Mouse (Mus musculus) macrophage (primary cell): Measurements from ENCODE around the gene Cntnap5a. TPM values are rescaled to one million over a fixed set of nuclear protein-coding genes. Genes with fewer than 3 reads are reported as not detected.

Experiments used
- H3K27ac ChIP-seq: fragments of 350-480 bp; formaldehyde crosslinking; 2 replicates; pipeline ENCODE4 v1.9.0; 2021
- H3K36me3 ChIP-seq: fragments of 350-480 bp; formaldehyde crosslinking; 2 replicates; pipeline ENCODE4 v1.9.0; 2021; ENCODE audit errors: inconsistent target
- H3K4me3 ChIP-seq: fragments of 350-480 bp; formaldehyde crosslinking; 2 replicates; pipeline ENCODE4 v1.9.0; 2021; ENCODE audit errors: inconsistent target
- H3K79me2 ChIP-seq: fragments of 350-480 bp; formaldehyde crosslinking; 2 replicates; pipeline ENCODE4 v1.9.0; 2021; ENCODE audit errors: inconsistent target
- WGBS: methylation state at CpG from one replicate; pipeline ENCODE4 v1.1.7; 2026; ENCODE audit warnings: inconsistent platforms; ENCODE audit not compliant: missing documents; 5-methylcytosine and 5-hydroxymethylcytosine counted together
- polyA plus RNA-seq: library from polyadenylated mRNA; stranded (reverse); fragments of 250-400 nt; gene quantifications from 3 replicates; pipeline ENCODE4 v1.2.4, GENCODE M21; 2018; ENCODE audit warnings: inconsistent platforms

The Cntnap5a gene
- polyA plus RNA-seq, 1 experiment from 2014 or later: not detected

GRCm38 (mm10) chr1:115956528-115956927, 272.0 kb downstream of the Cntnap5a start:
- H3K27ac ChIP-seq: no peak overlapping the region
- no peak overlapping the region for H3K4me3 ChIP-seq
- 83% methylated on average over 2 of the region's 2 CpGs for WGBS
- no peaks in the 10 kb centered on the region for H3K36me3 ChIP-seq
- H3K79me2 ChIP-seq: no peaks in the 10 kb centered on the region

DNA sequence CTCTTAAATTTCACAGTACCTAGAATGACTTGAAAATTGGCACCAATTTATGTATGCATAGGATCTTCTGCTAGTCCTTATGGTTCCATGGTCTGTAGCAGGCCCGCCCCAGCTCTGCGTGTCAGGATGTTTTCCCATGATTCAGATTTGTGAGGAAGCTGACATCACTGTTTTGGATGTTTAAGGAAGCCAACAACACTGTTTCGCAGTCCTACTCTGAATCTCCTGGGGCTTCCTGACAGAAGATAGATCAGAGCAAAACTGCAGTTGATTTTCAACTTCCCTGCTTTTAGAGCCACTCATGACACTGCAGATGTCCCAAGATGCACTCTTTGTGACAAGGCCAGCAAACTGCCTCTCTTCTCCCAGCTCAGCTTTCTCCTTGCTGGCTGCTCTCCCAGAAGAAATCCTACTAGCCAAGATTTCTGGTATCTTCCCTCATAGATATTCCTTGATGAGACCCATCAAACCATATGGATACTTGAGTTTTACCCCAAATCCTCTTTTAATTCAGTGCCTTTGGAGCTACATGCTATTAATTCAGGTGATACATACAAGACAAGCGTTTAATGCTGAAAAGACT, 280.5 kb downstream of the Cntnap5a start:
- Histone ChIP-seq H3K36me3 (no peaks in the 10 kb centered on the region), H3K27ac (no peak overlapping the region), H3K79me2 (no peaks in the 10 kb centered on the region), H3K4me3 (no peak overlapping the region)
- WGBS: 78% methylated on average over 4 of the region's 4 CpGs

- Histone ChIP-seq H3K27ac (no peak overlapping the region), H3K4me3 (no peak overlapping the region), H3K79me2 (no peaks in the 10 kb centered on the region), H3K36me3 (no peaks in the 10 kb centered on the region)
- WGBS: 77% methylated on average over 1 of the region's 1 CpGs
Observed at GRCm38 (mm10) chr1:115990204-115990603, 305.6 kb downstream of the Cntnap5a start.

GRCm38 (mm10) chr1:116015768-116016167, 331.2 kb downstream of the Cntnap5a start:
- Histone ChIP-seq H3K79me2 (no peaks in the 10 kb centered on the region), H3K27ac (no peak overlapping the region), H3K36me3 (no peaks in the 10 kb centered on the region), H3K4me3 (no peak overlapping the region)
- WGBS: 67% methylated on average over 2 of the region's 2 CpGs

DNA sequence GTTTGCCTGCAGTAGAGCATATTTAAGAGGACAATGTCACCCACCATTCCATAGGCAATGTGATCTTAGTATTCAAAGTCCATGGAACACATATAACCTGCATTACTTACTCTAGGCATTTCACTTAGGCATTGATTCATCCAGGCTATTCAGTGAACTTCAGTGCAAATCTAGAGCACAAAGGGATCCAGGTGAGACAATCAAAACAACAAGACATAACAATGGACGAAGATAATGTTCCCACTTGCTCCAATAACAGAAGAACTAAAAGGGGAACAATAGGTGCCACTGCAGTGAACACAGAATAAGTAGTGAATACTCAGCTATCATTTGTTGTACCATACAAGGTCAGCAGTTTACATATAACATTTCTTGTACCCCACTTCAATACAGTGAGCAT, 345.1 kb downstream of the Cntnap5a start:
- Histone ChIP-seq H3K27ac (no peak overlapping the region), H3K4me3 (no peak overlapping the region), H3K36me3 (no peaks in the 10 kb centered on the region), H3K79me2 (no peaks in the 10 kb centered on the region)
- WGBS: 83% methylated on average over 1 of the region's 1 CpGs

GRCm38 (mm10) chr1:116035897-116036296, 351.3 kb downstream of the Cntnap5a start:
- H3K36me3 ChIP-seq: no peaks in the 10 kb centered on the region
- WGBS: 50% methylated on average over 1 of the region's 1 CpGs
- no peak overlapping the region for H3K4me3 ChIP-seq
- H3K27ac ChIP-seq: no peak overlapping the region
- H3K79me2 ChIP-seq: no peaks in the 10 kb centered on the region

- Histone ChIP-seq H3K27ac (no peak overlapping the region), H3K36me3 (no peaks in the 10 kb centered on the region), H3K79me2 (no peaks in the 10 kb centered on the region), H3K4me3 (no peak overlapping the region)
- 80% methylated on average over 2 of the region's 2 CpGs for WGBS
Observed at GRCm38 (mm10) chr1:116036894-116037293, 352.3 kb downstream of the Cntnap5a start.

DNA sequence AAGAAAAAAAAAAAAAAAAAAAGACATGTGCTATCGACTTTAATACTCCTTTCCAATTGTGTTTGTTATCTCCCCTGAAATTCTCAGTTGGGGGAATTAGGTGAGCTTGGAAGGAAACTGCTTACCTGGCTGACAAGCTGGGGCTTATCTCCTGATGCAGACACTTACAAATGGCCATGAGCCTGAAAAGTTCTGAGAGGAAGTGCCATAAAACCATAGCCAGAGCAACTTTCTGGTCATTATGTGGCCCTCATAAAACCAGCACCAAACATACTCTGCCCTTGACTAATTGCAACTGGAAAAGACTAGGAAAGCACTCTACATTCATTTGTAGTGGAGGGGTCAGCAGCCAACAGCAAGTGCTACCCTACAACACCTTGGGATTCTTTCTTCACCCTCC, 359.5 kb downstream of the Cntnap5a start:
- H3K27ac ChIP-seq: no peak overlapping the region
- WGBS: 20% methylated on average over 1 of the region's 1 CpGs
- H3K4me3 ChIP-seq: no peak overlapping the region
- H3K79me2 ChIP-seq: no peaks in the 10 kb centered on the region
- no peaks in the 10 kb centered on the region for H3K36me3 ChIP-seq

DNA sequence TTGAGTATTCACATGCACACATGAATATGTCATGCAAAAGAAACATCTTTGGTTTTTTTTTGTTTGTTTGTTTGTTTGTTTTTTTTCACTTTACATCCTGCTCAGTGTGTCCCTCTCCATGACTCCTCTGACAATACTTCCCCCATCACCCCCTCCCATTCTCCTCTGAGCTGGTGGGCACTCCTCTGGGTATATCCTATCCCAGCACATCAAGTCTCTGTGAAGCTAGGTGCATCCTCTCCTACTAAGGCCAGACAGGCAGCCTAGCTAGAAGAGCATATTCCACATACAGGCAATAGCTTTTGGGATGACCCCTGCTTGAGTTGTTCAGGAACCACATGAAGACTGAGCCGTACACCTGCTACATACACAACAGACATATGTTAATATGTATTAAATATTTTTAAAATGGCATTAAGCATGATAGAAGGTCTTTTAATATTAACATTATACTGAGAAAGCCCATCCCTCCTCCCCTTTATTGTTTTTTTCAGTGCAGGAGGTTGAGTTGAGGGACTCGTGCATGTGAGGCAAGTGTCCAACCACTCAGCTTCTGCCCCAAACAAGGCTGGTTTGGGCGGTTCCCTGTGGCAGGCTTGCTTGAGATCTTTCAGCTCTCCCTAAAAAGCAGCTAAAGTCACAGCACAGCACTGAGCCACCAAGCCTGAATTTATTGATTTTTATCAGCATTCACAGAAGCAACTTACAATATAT, 422.6 kb downstream of the Cntnap5a start:
- 66% methylated on average over 3 of the region's 3 CpGs for WGBS
- H3K4me3 ChIP-seq: no peak overlapping the region

GRCm38 (mm10) chr1:116107724-116108058, 423.1 kb downstream of the Cntnap5a start:
- Histone ChIP-seq H3K4me3 (no peak overlapping the region), H3K79me2 (no peaks in the 10 kb centered on the region), H3K27ac (no peak overlapping the region), H3K36me3 (no peaks in the 10 kb centered on the region)

More for the DNA sequence above, 422.6 kb downstream of the Cntnap5a start:
- H3K27ac ChIP-seq: no peak overlapping the region
- no peaks in the 10 kb centered on the region for H3K36me3 ChIP-seq
- no peaks in the 10 kb centered on the region for H3K79me2 ChIP-seq

DNA sequence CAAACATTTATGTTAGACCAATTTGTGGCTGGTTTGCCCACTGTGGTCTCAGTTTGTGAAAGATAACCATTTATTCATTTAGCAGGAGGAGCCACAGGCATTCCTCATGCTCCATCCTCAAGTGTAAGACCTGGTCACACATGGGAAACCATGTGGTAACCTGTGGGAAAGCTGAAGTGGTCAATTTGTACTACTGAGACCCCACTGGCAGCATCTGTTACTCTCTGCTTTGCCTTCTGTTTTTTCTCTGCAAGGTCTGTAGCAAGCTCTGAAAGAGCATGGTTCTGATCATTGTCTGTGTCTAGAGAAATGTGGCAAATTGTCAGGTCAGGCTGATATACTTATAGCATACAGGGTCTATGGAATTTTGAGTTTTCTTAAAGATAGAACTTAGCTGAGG, 423.8 kb downstream of the Cntnap5a start:
- no peaks in the 10 kb centered on the region for H3K36me3 ChIP-seq
- H3K79me2 ChIP-seq: no peaks in the 10 kb centered on the region
- H3K27ac ChIP-seq: no peak overlapping the region
- no peak overlapping the region for H3K4me3 ChIP-seq

- H3K79me2 ChIP-seq: no peaks in the 10 kb centered on the region
- no peak overlapping the region for H3K4me3 ChIP-seq
- no peak overlapping the region for H3K27ac ChIP-seq
- H3K36me3 ChIP-seq: no peaks in the 10 kb centered on the region
- WGBS: 67% methylated on average over 1 of the region's 1 CpGs
Observed at GRCm38 (mm10) chr1:116125767-116126166, 441.2 kb downstream of the Cntnap5a start.

- no peak overlapping the region for H3K4me3 ChIP-seq
- H3K79me2 ChIP-seq: no peaks in the 10 kb centered on the region
- WGBS: 73% methylated on average over 2 of the region's 2 CpGs
- H3K36me3 ChIP-seq: no peaks in the 10 kb centered on the region
- no peak overlapping the region for H3K27ac ChIP-seq
Observed at GRCm38 (mm10) chr1:116127085-116127484, 442.5 kb downstream of the Cntnap5a start.

GRCm38 (mm10) chr1:116128450-116129246, 444.1 kb downstream of the Cntnap5a start:
- Histone ChIP-seq H3K79me2 (no peaks in the 10 kb centered on the region), H3K4me3 (no peak overlapping the region), H3K27ac (no peak overlapping the region), H3K36me3 (no peaks in the 10 kb centered on the region)
- WGBS: 54% methylated on average over 1 of the region's 1 CpGs

GRCm38 (mm10) chr1:116132471-116132870, 447.9 kb downstream of the Cntnap5a start:
- Histone ChIP-seq H3K27ac (no peak overlapping the region), H3K79me2 (no peaks in the 10 kb centered on the region), H3K36me3 (no peaks in the 10 kb centered on the region), H3K4me3 (no peak overlapping the region)
